Mouse (Mus musculus): ENCODE results near the gene Pop7.

The Pop7 gene

GRCm38 (mm10) chr5:137501709-137502666 is at the start of gene Pop7:
Gene Pop7, minus strand, starts transcription at chr5:137502518.
- DNase-seq, result peak; percentile 99 to 100

DNA sequence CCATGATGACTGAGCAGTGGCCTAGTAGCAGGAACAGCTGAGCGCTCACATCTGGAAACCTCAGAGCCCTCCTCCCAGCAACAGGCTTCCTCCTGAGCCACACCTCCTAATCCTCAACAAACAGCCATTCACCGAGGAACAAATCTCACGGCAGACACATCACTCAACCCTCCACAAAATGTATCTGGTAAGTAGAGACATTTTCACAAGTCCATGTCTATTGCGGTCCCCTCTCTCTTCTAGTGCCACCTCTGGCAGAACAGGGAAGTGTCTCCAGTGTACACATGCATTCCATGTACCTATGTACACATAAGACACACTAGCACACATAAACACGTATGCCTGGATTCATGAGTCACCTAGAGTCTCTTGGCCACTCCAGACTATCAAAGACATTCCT is 48.8 kb upstream of the Pop7 start:
- no peak for DNase-seq

DNA sequence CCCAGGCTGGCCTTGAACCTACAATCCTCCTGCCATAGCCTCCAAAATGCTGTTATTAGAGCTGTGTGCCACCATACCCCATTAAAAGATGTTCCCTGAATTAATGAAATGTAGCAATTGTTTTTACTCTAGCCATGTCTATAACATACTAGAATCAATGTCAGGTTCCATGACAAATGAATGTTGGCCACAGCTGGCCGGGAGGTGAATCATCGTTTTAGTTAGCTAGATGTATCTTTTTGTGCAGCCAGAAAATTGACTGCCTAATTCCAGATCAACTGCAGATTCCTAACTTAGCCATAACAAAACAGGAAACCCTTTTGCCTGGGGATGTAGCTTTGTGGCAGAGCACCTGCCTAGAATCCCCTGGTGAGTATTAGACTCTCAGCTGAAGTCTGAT is 47.5 kb upstream of the Pop7 start:
- no peak for DNase-seq

GRCm38 (mm10) chr5:137545596-137545995 is 43.3 kb upstream of the Pop7 start:
- no peak for DNase-seq

GRCm38 (mm10) chr5:137544926-137545325 is 42.6 kb upstream of the Pop7 start:
- DNase-seq, result no peak

GRCm38 (mm10) chr5:137541768-137542540 is 39.6 kb upstream of the Pop7 start:
- no peak for DNase-seq

- no peak for DNase-seq
These were observed 38.7 kb upstream of the Pop7 start for GRCm38 (mm10) chr5:137540991-137541390.

GRCm38 (mm10) chr5:137539291-137539801 is 37.0 kb upstream of the Pop7 start:
- no peak for DNase-seq

- no peak for DNase-seq
These were observed 35.1 kb upstream of the Pop7 start for GRCm38 (mm10) chr5:137537461-137537860.

DNA sequence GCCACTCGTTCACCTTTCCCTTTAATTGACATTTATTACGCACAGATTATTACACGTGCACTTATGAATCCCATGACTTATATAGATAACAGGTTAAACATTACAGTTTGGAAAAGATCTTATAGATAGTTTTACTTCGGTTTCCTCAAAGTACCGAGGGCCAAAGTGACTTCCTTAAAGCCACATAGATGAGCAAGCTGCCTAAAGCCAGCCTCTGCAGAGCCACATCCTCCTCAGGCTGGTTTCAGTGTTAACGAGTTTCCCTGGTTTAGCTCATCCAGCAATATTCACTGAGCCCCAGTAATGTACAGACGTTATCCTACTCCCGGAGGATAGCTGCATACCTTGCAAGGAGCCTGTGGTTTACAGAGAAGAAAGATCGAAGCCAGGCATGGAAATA is 33.0 kb upstream of the Pop7 start:
- no peak for DNase-seq

GRCm38 (mm10) chr5:137534762-137535161 is 32.4 kb upstream of the Pop7 start:
- no peak for DNase-seq

GRCm38 (mm10) chr5:137533117-137533827 is 31.0 kb upstream of the Pop7 start, which contains the start of the genes Epo and Gnb2:
Gene Epo, minus strand, starts transcription at chr5:137533242.
Gene Gnb2, minus strand, starts transcription at chr5:137533510.
- DNase-seq, result peak; percentile 94 to 97

GRCm38 (mm10) chr5:137532808-137533116 is 30.4 kb upstream of the Pop7 start:
- DNase-seq, result no peak

GRCm38 (mm10) chr5:137532131-137532807 is 30.0 kb upstream of the Pop7 start:
- DNase-seq, result no peak

DNA sequence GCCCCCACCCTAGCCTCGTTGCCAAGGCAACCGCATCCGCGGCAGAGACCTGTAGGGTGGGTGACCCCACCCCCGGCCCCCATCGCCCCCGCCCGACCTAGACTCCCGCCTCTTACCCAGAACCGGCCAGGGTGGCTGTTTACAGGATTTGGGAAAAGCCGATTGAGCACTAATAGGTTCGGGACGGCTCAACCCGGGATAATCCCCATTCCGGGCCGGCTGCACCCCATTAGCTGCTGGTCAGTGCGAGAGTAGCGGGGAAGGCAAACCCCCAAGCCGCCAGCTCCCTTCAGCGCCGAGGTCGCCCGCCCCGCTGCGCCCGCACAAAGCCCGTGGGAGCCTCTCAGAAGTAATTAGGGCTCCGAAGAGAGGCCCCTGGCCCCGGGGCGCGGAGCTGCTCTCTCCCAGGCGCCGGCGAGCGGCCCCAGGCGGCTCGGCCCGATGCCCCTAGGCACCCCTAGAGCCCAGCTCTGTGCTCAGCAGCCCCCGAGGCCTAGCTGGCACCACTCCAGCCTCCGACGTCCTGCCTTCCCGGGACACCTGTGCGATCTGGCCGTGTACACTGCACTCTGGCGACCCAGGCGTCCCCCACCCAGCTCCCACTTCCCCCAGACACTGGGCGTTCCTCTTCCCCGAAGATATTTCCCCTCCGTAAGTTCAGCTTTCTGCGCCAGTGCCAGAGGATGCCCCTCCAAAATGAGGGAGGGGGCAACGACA is 29.3 kb upstream of the Pop7 start:
- peak in 1 of 2 experiments; percentile 46 for DNase-seq

- peak; percentile 54 to 72 for DNase-seq
These were observed 28.5 kb upstream of the Pop7 start for GRCm38 (mm10) chr5:137530588-137531413.

GRCm38 (mm10) chr5:137530075-137530474 is 27.8 kb upstream of the Pop7 start:
- no peak for DNase-seq

DNA sequence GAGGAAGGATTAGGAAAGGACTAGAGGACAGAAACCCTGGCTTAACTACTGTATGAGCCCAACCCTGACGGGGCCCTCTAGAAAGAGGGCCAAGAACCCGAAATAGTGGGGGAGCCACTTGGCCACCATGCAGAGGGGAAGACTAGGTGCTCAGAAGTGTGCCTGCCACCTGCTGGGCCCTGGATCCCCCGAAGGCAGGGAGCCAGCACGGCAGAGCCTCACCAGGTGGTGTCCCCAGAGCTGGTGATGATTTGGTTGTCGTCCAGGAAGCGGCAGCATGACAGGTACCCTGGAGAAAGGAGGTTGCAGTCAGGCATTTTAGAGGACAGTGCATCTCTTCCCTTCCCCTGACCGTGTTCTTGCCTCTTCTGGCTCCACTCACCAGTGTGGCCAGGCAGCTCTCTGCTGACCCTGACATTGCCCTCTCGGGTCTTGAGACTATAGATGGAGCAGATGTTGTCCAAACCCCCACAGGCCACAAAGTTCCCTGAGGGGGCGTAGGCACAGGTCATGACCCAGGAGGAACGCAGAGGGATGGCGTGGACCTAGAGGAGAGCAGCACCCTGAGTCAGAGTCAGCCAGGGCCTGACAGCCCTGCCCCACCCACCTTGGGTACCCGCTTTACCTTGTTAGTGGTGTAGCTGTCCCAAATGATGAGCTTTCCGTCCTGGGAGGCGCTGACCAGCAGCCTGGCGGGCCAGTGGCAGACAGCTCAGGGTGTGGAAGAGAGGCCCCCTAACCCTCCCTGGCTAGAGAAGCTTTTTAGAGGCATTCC is 27.1 kb upstream of the Pop7 start:
- DNase-seq, result no peak

- DNase-seq, result no peak
These were observed 26.1 kb upstream of the Pop7 start for GRCm38 (mm10) chr5:137528247-137528968.
